Mouse (Mus musculus) intestine, embryonic 16.5 days (tissue): ENCODE measurements around the gene Arid2. TPM values are rescaled to one million over a fixed set of nuclear protein-coding genes. Genes with fewer than 3 reads are reported as not detected.

Source experiments
- ATAC-seq: fragments of 200-750 bp; cut with Nextera tagmentation; 2 replicates; pipeline ENCODE4 v1.8.0; 2017; ENCODE audit warnings: moderate TSS enrichment, moderate library complexity
- H3K27ac ChIP-seq: fragments of 300-500 bp; sonication (generic); 2 replicates; pipeline ENCODE4 v1.5.1; 2014; ENCODE audit warnings: mild to moderate bottlenecking, low read length
- H3K27me3 ChIP-seq: fragments of 300-500 bp; sonication (generic); replicated peaks from 2 replicates; pipeline ENCODE4 v1.6.1; 2014; ENCODE audit warnings: low read length, control low read depth, mixed read lengths; ENCODE audit not compliant: control insufficient read depth, insufficient read depth
- H3K36me3 ChIP-seq: fragments of 300-500 bp; sonication (generic); 2 replicates; pipeline ENCODE4 v1.6.1; 2014; ENCODE audit warnings: low read length, control low read depth; ENCODE audit not compliant: control insufficient read depth, insufficient read depth
- H3K4me1 ChIP-seq: fragments of 300-500 bp; sonication (generic); 2 replicates; pipeline ENCODE4 v1.6.1; 2014; ENCODE audit warnings: low read length, control low read depth, mixed read lengths; ENCODE audit not compliant: control insufficient read depth, insufficient read depth
- H3K4me2 ChIP-seq: fragments of 300-500 bp; sonication (generic); 2 replicates; pipeline ENCODE4 v1.6.1; 2014; ENCODE audit warnings: low read depth, low read length, control low read depth
- H3K4me3 ChIP-seq: fragments of 300-500 bp; sonication (generic); 2 replicates; pipeline ENCODE4 v1.5.1; 2014; ENCODE audit warnings: mild to moderate bottlenecking, low read length
- H3K9ac ChIP-seq: fragments of 300-500 bp; sonication (generic); 2 replicates; pipeline ENCODE4 v1.6.1; 2014; ENCODE audit warnings: low read depth, low read length
- H3K9me3 ChIP-seq: fragments of 300-500 bp; sonication (generic); 2 replicates; pipeline ENCODE4 v1.6.1; 2016; ENCODE audit warnings: low read length, control low read depth; ENCODE audit not compliant: control insufficient read depth
- WGBS: fragments of 180-500 bp; shearing (Covaris S2); extraction: QIAGEN DNeasy Blood & Tissue Kit; methylation state at CpG from one replicate; pipeline ENCODE4 v1.1.7; 2014; 5-methylcytosine and 5-hydroxymethylcytosine counted together
- polyA plus RNA-seq: library from polyadenylated mRNA; unstranded; fragments of >200 nt; fragmentation: Nextera tagmentation; extraction: Ambion mirVana; gene quantifications from 2 replicates; pipeline ENCODE4 v1.2.1, GENCODE M21; 2015

Arid2 gene
- polyA plus RNA-seq, 1 experiment from 2014 or later = 12.4 TPM

DNA sequence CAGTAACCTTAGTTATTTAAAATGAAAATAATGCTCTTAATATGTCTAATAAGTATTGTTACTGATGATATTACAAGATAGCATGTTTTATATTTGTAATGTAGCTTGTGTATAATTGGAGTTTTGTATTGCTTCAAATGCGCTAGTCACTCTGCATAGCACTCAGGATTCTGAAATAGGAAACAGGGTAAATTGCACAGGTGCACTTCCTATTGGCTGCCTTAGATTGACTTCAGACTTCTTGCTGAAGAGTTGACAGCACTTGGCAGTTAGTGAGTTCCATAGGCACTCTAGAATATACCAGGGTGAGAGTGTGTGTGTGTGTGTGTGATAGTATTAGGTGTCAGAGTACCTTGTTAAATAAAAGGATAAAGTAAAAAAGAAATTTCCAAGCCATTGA, 2.7 kb downstream of the Arid2 start:
- 69% methylated on average over 1 of the region's 1 CpGs for WGBS
- ATAC-seq = no peak
- no peaks in the 10 kb centered on the region for H3K9me3 ChIP-seq
- H3K27ac ChIP-seq = no peak overlapping the region
- no peaks in the 10 kb centered on the region for H3K27me3 ChIP-seq
- peaks cover 2% of the 10 kb centered on the region; the same call in 1 of the 2 replicates for H3K4me1 ChIP-seq
- peak overlapping the region; percentile 15; the same call in 1 of the 2 replicates for H3K4me2 ChIP-seq
- no peaks in the 10 kb centered on the region for H3K36me3 ChIP-seq
- no peak overlapping the region for H3K9ac ChIP-seq
- no peak overlapping the region for H3K4me3 ChIP-seq

DNA sequence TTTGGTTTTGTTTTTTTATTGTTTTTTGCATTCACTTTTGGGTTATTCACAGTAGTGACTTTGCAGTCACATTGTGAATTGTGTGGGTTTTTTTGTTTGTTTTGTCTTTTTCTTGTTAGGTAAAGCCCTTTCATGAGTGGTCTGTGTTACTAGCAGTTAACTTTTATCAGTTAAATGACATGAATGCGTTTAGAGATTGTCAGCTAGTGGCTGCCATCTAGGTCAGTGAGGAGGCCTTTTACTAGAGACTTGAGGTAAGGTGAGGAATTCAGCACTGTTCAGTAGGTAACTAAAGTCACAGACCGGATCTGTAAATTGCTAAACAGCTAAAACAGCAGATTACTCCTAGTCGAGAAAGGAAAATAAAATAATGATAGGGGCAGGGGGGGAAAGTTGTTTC, 6.1 kb downstream of the Arid2 start:
- no peak for ATAC-seq
- Histone ChIP-seq H3K36me3 (no peaks in the 10 kb centered on the region), H3K4me3 (no peak overlapping the region), H3K4me1 (peaks cover 8% of the 10 kb centered on the region), H3K9me3 (no peaks in the 10 kb centered on the region), H3K27ac (no peak overlapping the region), H3K27me3 (no peaks in the 10 kb centered on the region), H3K9ac (no peak overlapping the region), H3K4me2 (no peak overlapping the region)
- WGBS = 52% methylated on average over 3 of the region's 3 CpGs

DNA sequence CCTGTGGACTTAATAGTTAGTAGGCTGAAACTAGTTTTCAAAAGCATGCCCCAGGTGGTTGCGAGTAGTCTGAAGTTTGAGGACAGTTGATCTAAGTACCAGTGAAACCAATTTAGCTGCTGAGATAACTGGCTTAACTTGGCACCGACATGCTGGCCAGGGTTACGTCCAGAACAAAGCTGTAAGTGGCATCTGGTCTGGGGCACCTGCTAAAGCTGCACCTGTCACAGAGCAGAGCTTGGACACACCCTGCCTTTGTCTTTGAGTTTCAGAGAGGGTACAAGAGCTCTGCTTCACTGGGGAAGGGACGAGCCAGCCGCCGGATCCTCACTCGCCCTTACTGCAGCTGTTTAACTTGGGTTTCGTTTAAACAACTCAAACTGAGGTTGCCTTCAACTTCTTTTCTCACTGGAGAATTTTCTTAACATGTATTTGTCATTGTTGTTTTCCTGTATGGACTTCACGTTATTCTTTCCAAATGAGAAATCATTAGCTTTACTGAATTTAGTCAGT, 9.8 kb downstream of the Arid2 start:
- Histone ChIP-seq H3K9ac (no peak overlapping the region), H3K4me1 (peaks cover 6% of the 10 kb centered on the region), H3K4me2 (no peak overlapping the region), H3K4me3 (no peak overlapping the region), H3K27ac (0 out of 2 replicates have a peak overlapping the region, but pooled peaks have one; percentile 1), H3K36me3 (no peaks in the 10 kb centered on the region), H3K27me3 (no peaks in the 10 kb centered on the region), H3K9me3 (no peaks in the 10 kb centered on the region)
- WGBS = 65% methylated on average over 9 of the region's 9 CpGs
- peak; percentile 55; the same call in 1 of the 2 replicates for ATAC-seq

DNA sequence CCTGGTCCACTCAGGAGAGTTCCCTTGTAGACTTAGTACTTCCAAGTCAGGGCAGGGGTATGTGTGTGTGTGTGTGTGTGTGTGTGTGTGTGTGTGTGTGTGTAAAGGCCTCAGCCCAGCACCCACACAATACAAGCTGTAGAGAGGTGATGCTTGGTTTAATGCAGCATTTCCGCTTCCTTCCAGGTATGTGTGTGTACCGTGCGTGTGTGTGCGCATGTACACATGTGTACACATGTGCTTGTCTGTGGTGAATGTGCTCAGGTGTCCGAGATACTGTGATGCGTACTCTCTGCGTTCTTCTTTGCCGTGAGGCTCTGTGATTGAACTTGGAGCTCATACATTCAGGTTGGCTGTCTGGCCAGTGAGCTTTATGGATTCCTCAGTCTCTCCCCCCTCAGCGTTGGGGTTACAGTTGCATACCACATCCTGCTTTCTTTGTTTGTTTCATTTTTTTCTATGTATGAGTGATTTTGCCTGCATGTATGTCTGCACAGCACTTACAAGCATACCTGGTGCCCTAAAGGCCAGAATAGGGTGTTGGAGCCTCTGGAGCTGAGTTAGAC, 10.4 kb downstream of the Arid2 start:
- H3K9ac ChIP-seq = no peak overlapping the region
- no peaks in the 10 kb centered on the region for H3K9me3 ChIP-seq
- ATAC-seq = no peak
- peaks cover 6% of the 10 kb centered on the region for H3K4me1 ChIP-seq
- H3K4me2 ChIP-seq = no peak overlapping the region
- no peaks in the 10 kb centered on the region for H3K27me3 ChIP-seq
- H3K27ac ChIP-seq = no peak overlapping the region
- no peak overlapping the region for H3K4me3 ChIP-seq
- 91% methylated on average over 9 of the region's 9 CpGs for WGBS
- H3K36me3 ChIP-seq = 0 out of 2 replicates have a peak, but pooled peaks cover 2% of the 10 kb centered on the region

DNA sequence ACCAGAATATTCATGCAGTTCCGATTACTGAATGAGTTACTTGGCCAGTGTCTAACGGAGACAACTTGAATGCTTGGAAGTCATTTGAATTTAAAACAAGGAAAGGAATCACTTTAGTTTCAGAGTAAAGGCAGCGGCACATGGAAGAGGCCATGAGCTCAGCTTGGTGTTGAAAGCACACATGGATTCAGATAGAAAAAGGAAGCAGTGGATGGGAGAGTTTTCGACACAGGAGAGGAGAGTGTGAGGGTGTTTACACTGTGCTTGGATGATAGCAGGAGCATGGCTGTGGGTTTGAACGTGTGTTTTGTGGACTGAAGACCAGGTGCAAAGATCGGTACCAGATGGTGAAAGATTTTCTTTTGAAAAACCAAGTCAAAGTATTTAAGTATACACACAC, 22.0 kb downstream of the Arid2 start:
- ATAC-seq = no peak
- 72% methylated on average over 6 of the region's 6 CpGs for WGBS
- Histone ChIP-seq H3K4me3 (no peak overlapping the region), H3K9ac (no peak overlapping the region), H3K9me3 (no peaks in the 10 kb centered on the region), H3K4me1 (no peaks in the 10 kb centered on the region), H3K4me2 (no peak overlapping the region), H3K27me3 (no peaks in the 10 kb centered on the region), H3K36me3 (peaks cover 11% of the 10 kb centered on the region; the same call in 1 of the 2 replicates), H3K27ac (no peak overlapping the region)

DNA sequence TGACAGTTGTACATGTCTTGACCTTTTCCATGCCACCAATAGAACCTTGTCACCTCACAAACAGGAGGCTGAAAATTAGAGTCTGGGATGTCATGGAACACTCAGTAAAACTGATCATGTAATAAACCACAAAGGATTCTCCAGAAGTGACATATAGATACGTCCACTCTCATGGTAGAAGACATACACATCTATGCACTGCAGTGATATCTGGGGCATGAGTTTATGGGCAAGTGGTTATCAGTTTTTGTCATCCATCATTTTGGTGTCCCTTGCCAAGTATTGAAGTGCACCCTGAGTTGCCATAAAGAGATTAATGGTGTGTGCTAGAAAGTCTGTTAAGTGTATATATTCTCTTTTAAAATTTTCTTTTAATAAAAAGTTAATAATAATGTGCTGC, 25.6 kb downstream of the Arid2 start:
- Histone ChIP-seq H3K9ac (no peak overlapping the region), H3K27ac (no peak overlapping the region), H3K4me2 (no peak overlapping the region), H3K36me3 (peaks cover 9% of the 10 kb centered on the region; the same call in 1 of the 2 replicates), H3K9me3 (no peaks in the 10 kb centered on the region), H3K4me3 (no peak overlapping the region), H3K4me1 (no peaks in the 10 kb centered on the region), H3K27me3 (no peaks in the 10 kb centered on the region)
- WGBS = 92% methylated on average over 1 of the region's 1 CpGs
- ATAC-seq = no peak

DNA sequence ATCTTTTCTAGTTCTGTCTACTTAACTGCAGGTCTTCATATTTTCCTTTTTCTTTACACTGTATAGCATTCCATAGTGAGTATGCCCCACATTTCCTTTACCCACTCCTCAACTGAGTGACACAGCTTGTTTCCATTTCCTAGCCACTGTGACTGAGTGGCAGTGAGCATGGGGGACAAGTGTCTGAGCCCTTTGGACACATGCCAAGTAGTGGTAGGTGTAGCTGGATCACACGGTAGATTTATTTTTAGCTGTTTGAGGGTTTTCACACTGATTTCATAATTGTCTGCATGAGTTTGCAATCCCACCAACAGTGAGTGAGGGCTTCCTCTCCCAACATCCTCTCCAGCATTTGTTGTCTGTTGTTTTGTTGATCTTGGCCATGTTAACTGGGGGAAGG, 28.3 kb downstream of the Arid2 start:
- Histone ChIP-seq H3K27me3 (no peaks in the 10 kb centered on the region), H3K4me3 (no peak overlapping the region), H3K36me3 (peaks cover 9% of the 10 kb centered on the region; the same call in 1 of the 2 replicates), H3K9me3 (no peaks in the 10 kb centered on the region), H3K9ac (no peak overlapping the region), H3K4me1 (peaks cover 7% of the 10 kb centered on the region), H3K27ac (no peak overlapping the region), H3K4me2 (no peak overlapping the region)
- 59% methylated on average over 1 of the region's 1 CpGs for WGBS
- ATAC-seq = no peak

DNA sequence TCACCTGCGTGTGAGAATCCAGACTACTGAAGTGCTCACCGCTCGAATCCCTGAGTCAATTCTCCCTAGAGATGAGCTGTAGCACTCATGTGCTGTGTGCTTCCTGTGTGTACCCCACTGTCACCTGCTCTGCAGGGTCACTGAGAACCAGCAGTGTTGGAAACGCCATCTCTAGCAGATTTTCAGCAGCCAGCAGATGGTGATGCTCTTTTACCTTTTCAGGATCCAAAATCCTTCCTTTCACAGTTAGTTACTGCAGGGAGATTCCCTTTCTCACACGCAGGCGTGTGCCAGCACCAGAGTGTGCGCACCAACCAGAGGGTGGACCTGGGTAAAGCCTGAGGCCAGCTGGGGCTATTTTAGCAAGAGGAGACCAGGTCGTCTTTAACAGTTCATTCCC, 32.0 kb downstream of the Arid2 start:
- H3K27me3 ChIP-seq = no peaks in the 10 kb centered on the region
- no peak overlapping the region for H3K27ac ChIP-seq
- ATAC-seq = no peak
- H3K4me1 ChIP-seq = peaks cover 7% of the 10 kb centered on the region
- no peaks in the 10 kb centered on the region for H3K9me3 ChIP-seq
- WGBS = 79% methylated on average over 8 of the region's 8 CpGs
- H3K36me3 ChIP-seq = no peaks in the 10 kb centered on the region
- no peak overlapping the region for H3K4me2 ChIP-seq
- no peak overlapping the region for H3K4me3 ChIP-seq
- H3K9ac ChIP-seq = no peak overlapping the region

DNA sequence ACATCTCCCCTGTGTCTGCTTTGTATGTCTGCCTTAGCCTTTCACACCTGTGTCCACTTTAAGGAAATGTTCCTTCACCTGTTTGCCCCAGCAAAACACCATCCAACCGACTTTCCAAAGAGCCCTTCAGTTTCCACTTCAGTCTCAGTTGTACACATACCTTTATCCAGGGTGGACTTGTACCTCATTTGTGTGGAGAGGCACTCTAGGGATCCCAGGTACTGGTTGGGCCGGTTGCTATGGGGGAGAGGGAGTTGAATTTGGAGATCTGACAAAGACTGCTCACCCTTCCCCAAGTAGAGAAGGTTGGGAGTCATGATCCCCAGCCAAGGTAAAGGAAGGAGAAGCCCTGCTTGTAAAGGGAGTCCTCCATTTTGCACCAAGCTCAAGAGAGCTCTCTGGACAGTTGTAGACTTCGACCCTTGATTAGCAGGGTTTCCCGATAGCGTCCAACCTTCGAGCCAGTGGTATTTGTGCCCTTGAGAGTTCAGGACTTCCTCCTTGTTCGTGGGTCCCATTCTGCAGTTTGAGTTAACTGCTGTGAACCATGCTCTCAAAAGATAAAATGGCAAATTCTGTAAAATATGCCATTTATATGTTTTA, 38.5 kb downstream of the Arid2 start:
- 80% methylated on average over 7 of the region's 7 CpGs for WGBS

More for the DNA sequence above, 38.5 kb downstream of the Arid2 start:
- Histone ChIP-seq H3K4me3 (no peak overlapping the region), H3K9ac (no peak overlapping the region), H3K9me3 (no peaks in the 10 kb centered on the region), H3K4me1 (peaks cover 5% of the 10 kb centered on the region; the same call in 1 of the 2 replicates), H3K27me3 (no peaks in the 10 kb centered on the region), H3K27ac (peak overlapping the region; percentile 68), H3K4me2 (no peak overlapping the region), H3K36me3 (no peaks in the 10 kb centered on the region)
- peak; percentile 90 for ATAC-seq
